Mouse (Mus musculus): ENCODE measurements around the gene Gm12216. TPM values are rescaled to one million over a fixed set of nuclear protein-coding genes. Genes with fewer than 3 reads are reported as not detected.

Gm12216 gene
- total RNA-seq, 2 experiments from 2014 or later: 1.6 TPM

Small RNA genes within 50 kb of the gene (microRNA-seq; reads per million reads assigned to microRNA genes)
- 0 to 0.67 reads per million in 2 experiments for gene Mir7671 (ENCODE audit: borderline number of aligned reads in 2 of 2)

Other genes with a start within 250 kb of the Gm12216 start
- gene Il4, start 240.6 kb downstream of the Gm12216 start, total RNA-seq (2021): not detected
- gene Il13, start 224.6 kb downstream of the Gm12216 start, total RNA-seq (2021): not detected
- gene Rad50, start 151.9 kb downstream of the Gm12216 start, total RNA-seq (2021): 1 to 10 TPM; 6.9 to 8.1 TPM
- not detected for gene Il5, start 138.5 kb downstream of the Gm12216 start, total RNA-seq (2021)
- 10 to 100 TPM; 18.6 to 23.6 TPM for gene Irf1, start 89.2 kb downstream of the Gm12216 start, total RNA-seq (2021)
- under 1 TPM in 1 of 2 experiments, not detected in 1; 0.60 TPM for gene Gm17334, start 86.1 kb downstream of the Gm12216 start, total RNA-seq (2021)
- 10 to 100 TPM; 28.4 to 30.4 TPM for gene Slc22a5, start 32.4 kb upstream of the Gm12216 start, total RNA-seq (2021)
- 1 to 10 TPM; 1.9 to 2.6 TPM for gene Slc22a21, start 121.1 kb upstream of the Gm12216 start, total RNA-seq (2021)
- gene Slc22a4, start 168.8 kb upstream of the Gm12216 start, total RNA-seq (2021): 1 to 10 TPM; 4.2 to 4.6 TPM
- 10 to 100 TPM; 29.4 to 37.1 TPM for gene Pdlim4, start 209.8 kb upstream of the Gm12216 start, total RNA-seq (2021)
- 10 to 100 TPM; 44.0 to 66.1 TPM for gene P4ha2, start 240.8 kb upstream of the Gm12216 start, total RNA-seq (2021)

Data from heart, postnatal 36 days (tissue).